Mouse (Mus musculus): Measurements from ENCODE around the gene Entpd5. TPM values are rescaled to one million over a fixed set of nuclear protein-coding genes. Genes with fewer than 3 reads are reported as not detected.
A peak's percentile ranks its signal among the peaks of the same experiment; 100 is the strongest.
"Not testable (repeated sequence)": the region's sequence is repeated elsewhere in the genome, so short reads cannot be mapped to it uniquely, and the experiment has no call there.

Entpd5 gene
- total RNA-seq, 2 experiments from 2014 or later: 5.2 to 6.3 TPM

- ATAC-seq (replicated peaks; ENCODE audit: low FRiP score, poor library complexity, severe bottlenecking): peak; percentile 95
Measured at GRCm38 (mm10) chr12:84361555-84362489, 47.0 kb downstream of the Entpd5 start, which contains the start of the genes Coq6 and Fam161b. Gene Coq6 (plus strand): TSS chr12:84361657. Gene Fam161b (minus strand): TSS chr12:84361833.

GRCm38 (mm10) chr12:84358699-84359098 lies 50.1 kb downstream of the Entpd5 start:
- not testable (repeated sequence) for ATAC-seq (replicated peaks; ENCODE audit: low FRiP score, poor library complexity, severe bottlenecking)

- ATAC-seq (replicated peaks; ENCODE audit: low FRiP score, poor library complexity, severe bottlenecking): peak; percentile 73
Measured at GRCm38 (mm10) chr12:84347192-84347591, 61.6 kb downstream of the Entpd5 start.

- ATAC-seq (replicated peaks; ENCODE audit: low FRiP score, poor library complexity, severe bottlenecking): no peak
Measured at GRCm38 (mm10) chr12:84336963-84337625, 71.7 kb downstream of the Entpd5 start.

GRCm38 (mm10) chr12:84327111-84327512 lies 81.7 kb downstream of the Entpd5 start:
- no peak for ATAC-seq (replicated peaks; ENCODE audit: low FRiP score, poor library complexity, severe bottlenecking)

Other genes with a start within 250 kb of the Entpd5 start
- gene Elmsan1, start 190.1 kb downstream of the Entpd5 start, total RNA-seq (2015; ENCODE audit: low replicate concordance): 5.4 and 12.7 TPM in 2 replicates
- 8.0 and 11.4 TPM in 2 replicates for gene Elmsan1, start 190.1 kb downstream of the Entpd5 start, total RNA-seq (2017; ENCODE audit: low replicate concordance)
- gene Ptgr2, start 123.8 kb downstream of the Entpd5 start, total RNA-seq (2015; ENCODE audit: low replicate concordance): 8.8 and 19.0 TPM in 2 replicates
- gene Ptgr2, start 123.8 kb downstream of the Entpd5 start, total RNA-seq (2017; ENCODE audit: low replicate concordance): 7.5 and 14.4 TPM in 2 replicates
- 20.2 and 28.4 TPM in 2 replicates for gene Zfp410, start 92.2 kb downstream of the Entpd5 start, total RNA-seq (2015; ENCODE audit: low replicate concordance)
- gene Zfp410, start 92.2 kb downstream of the Entpd5 start, total RNA-seq (2017; ENCODE audit: low replicate concordance): 25.0 and 32.6 TPM in 2 replicates
- 2.7 TPM in 1 of 2 replicates, not detected in the other for gene Coq6, start 47.4 kb downstream of the Entpd5 start, total RNA-seq (2015; ENCODE audit: low replicate concordance)
- 0.70 TPM in 1 of 2 replicates, not detected in the other for gene Coq6, start 47.4 kb downstream of the Entpd5 start, total RNA-seq (2017; ENCODE audit: low replicate concordance)
- gene Fam161b, start 47.2 kb downstream of the Entpd5 start, total RNA-seq (2015; ENCODE audit: low replicate concordance): not detected in 2 replicates
- gene Fam161b, start 47.2 kb downstream of the Entpd5 start, total RNA-seq (2017; ENCODE audit: low replicate concordance): 0.14 and 0.43 TPM in 2 replicates
- not detected in 2 replicates for gene Bbof1, start within 50 bp of the Entpd5 start, total RNA-seq (2015; ENCODE audit: low replicate concordance)
- gene Bbof1, start within 50 bp of the Entpd5 start, total RNA-seq (2017; ENCODE audit: low replicate concordance): 0.26 and 0.84 TPM in 2 replicates
- 8.5 and 17.3 TPM in 2 replicates for gene Rnf113a2, start 8.2 kb upstream of the Entpd5 start, total RNA-seq (2015; ENCODE audit: low replicate concordance)
- gene Rnf113a2, start 8.2 kb upstream of the Entpd5 start, total RNA-seq (2017; ENCODE audit: low replicate concordance): 7.1 and 17.7 TPM in 2 replicates
- gene Aldh6a1, start 42.0 kb upstream of the Entpd5 start, total RNA-seq (2015; ENCODE audit: low replicate concordance): 3.3 and 13.8 TPM in 2 replicates
- 2.5 and 4.4 TPM in 2 replicates for gene Aldh6a1, start 42.0 kb upstream of the Entpd5 start, total RNA-seq (2017; ENCODE audit: low replicate concordance)
- 29.0 and 38.0 TPM in 2 replicates for gene Lin52, start 42.4 kb upstream of the Entpd5 start, total RNA-seq (2015; ENCODE audit: low replicate concordance)
- gene Lin52, start 42.4 kb upstream of the Entpd5 start, total RNA-seq (2017; ENCODE audit: low replicate concordance): 11.7 and 16.3 TPM in 2 replicates
- gene Vsx2, start 160.7 kb upstream of the Entpd5 start, total RNA-seq (2015; ENCODE audit: low replicate concordance): not detected in 2 replicates
- not detected in 2 replicates for gene Vsx2, start 160.7 kb upstream of the Entpd5 start, total RNA-seq (2017; ENCODE audit: low replicate concordance)
- 0.38 and 2.3 TPM in 2 replicates for gene Abcd4, start 208.4 kb upstream of the Entpd5 start, total RNA-seq (2015; ENCODE audit: low replicate concordance)
- gene Abcd4, start 208.4 kb upstream of the Entpd5 start, total RNA-seq (2017; ENCODE audit: low replicate concordance): 0.77 and 2.0 TPM in 2 replicates
- not detected in 2 replicates for gene Vrtn, start 232.0 kb upstream of the Entpd5 start, total RNA-seq (2015; ENCODE audit: low replicate concordance)
- not detected in 2 replicates for gene Vrtn, start 232.0 kb upstream of the Entpd5 start, total RNA-seq (2017; ENCODE audit: low replicate concordance)

All from erythroblast, adult 5-6 weeks (primary cell).